Mouse (Mus musculus) c-Kit-positive CD71-negative TER-119-negative erythroid progenitor cells, embryonic 14.5 days (primary cell): ENCODE data around the gene Tubb5.

Experiments
- DNase-seq: peaks from one replicate; pipeline ENCODE4 v3.0.0-alpha.2; 2013; ENCODE audit warnings: low read depth

Tubb5 gene

DNA sequence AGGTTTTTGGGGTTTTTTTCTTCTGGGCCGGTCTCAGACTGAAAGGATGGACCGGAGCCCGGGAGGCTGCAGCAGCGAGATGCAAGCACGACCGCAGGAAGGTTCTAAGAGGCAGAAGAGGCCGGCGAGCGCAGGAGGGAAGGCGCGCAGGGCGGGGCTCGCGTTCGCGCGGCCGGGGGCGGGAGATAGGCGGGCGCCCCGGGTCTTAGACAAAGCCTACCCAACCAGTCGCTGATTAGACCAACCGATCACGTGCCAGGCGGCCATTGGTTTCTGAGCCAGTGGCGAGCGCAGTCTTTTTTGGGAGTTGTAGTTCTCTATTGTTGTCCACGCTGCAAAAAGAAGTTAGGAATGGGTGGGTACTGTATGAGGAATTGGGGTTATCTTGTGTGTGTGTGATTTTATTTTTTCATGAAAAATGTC is at the start of gene Tubb5:
Gene Tubb5, minus strand, starts transcription at position 185 of the 423 bp plus-strand sequence.
- DNase-seq: peak; percentile 95

DNA sequence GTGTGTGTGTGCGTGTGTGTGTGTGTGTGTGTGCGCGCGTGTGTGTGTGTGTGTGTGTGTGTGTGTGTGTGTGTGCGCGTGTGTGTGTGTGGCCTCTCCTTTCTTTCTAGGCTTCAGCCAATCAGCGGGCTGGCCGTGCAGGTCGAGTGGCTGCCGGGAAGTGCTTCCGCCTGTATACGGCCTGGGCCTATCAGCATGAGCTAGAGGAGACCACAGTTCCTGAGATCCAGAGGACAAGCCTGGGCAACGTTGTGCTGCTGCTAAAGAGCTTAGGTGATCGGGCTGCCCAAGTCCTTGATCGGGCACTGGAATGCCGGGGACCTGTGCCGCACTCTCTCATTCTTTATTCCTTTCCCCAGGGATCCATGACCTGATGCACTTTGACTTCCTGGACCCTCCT is 49.6 kb upstream of the Tubb5 start:
- DNase-seq: no peak

DNA sequence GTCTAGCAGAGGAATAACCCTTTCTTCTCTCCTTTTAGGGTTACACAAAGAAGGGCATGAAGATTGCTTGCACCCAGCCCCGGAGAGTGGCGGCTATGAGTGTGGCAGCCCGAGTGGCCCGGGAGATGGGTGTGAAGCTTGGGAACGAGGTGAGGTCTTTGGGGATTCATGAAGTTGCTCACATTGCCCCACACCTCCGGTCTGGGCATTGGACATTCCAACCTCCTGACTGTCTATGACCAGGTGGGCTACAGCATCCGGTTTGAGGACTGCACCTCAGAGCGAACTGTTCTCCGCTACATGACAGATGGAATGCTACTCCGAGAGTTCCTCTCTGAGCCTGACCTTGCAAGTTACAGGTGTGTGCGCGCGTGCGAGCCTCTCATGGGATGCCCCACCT is 45.7 kb upstream of the Tubb5 start:
- no peak for DNase-seq

DNA sequence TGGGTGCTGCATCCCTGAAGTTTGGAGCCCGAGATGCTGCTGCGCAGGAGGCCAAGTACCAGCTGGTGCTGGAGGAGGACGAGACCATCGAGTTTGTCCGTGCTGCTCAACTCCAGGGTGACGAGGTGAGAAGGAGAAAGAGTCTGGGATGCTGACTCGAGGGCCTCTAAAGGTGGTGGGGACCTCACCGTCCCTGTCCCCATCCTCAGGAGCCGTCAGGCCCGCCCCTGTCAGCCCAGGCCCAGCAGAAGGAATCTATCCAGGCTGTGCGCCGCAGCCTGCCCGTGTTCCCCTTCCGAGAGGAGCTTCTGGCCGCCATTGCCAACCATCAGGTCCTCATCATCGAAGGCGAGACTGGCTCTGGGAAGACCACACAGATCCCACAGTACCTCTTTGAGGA is 44.8 kb upstream of the Tubb5 start:
- no peak for DNase-seq

DNA sequence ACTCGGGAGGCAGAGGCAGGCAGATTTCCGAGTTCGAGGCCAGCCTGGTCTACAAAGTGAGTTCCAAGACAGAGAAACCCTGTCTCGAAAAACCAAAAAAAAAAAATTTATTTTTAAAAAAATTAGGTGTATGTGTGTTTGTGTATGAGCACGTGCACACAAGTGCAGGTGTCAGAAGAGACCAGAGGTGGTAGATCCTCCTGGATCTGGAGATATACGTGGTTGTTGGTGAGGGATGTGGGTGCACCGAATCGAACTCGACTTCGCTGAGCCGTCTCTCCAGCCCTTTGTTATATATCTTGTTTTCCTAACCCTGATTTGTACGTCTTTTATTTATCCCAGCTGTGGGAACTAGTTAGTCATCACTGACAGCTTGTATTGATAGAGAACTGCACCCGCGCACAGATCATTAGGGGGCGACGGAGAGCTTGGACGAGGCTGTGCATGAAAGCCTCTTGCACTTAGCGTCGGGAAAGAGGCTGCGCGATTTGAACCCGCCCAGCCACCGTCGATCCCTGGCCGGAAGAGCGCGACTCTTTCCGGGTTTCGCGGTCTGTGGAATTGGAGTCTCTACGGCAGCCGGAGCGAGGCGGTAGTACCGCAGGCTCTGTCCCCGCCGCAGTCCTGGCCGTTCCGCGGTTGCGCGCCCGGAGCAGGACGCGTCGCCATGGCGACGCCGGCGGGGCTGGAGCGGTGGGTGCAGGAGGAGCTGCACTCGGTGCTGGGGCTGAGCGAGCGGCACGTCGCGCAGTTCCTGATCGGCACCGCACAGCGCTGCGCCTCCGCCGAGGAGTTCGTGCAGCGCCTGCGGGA is 41.3 kb upstream of the Tubb5 start, which contains the start of gene Dhx16:
Gene Dhx16, plus strand, starts transcription at position 575 of the 813 bp plus-strand sequence.
- DNase-seq: peak; percentile 96

DNA sequence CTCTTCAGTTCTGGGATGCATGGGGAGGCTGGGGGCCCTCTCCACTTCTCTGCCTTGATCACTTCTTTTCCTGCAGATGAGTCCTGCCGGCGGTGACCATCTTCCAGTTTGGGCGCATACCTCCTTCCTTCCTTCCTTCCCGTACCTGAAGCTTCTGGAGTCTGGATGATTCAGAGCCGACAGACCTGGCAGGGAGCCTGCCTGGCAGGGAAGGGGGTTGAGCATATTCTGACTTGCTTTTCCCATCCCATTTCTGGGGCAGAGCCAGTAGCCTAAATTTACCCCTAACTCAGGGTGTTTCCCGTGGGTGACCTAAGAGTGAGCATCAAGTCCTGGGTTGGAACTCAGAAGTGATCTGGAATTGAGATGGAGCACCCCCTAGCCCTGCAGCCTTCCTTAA is 36.6 kb upstream of the Tubb5 start:
- no peak for DNase-seq

DNA sequence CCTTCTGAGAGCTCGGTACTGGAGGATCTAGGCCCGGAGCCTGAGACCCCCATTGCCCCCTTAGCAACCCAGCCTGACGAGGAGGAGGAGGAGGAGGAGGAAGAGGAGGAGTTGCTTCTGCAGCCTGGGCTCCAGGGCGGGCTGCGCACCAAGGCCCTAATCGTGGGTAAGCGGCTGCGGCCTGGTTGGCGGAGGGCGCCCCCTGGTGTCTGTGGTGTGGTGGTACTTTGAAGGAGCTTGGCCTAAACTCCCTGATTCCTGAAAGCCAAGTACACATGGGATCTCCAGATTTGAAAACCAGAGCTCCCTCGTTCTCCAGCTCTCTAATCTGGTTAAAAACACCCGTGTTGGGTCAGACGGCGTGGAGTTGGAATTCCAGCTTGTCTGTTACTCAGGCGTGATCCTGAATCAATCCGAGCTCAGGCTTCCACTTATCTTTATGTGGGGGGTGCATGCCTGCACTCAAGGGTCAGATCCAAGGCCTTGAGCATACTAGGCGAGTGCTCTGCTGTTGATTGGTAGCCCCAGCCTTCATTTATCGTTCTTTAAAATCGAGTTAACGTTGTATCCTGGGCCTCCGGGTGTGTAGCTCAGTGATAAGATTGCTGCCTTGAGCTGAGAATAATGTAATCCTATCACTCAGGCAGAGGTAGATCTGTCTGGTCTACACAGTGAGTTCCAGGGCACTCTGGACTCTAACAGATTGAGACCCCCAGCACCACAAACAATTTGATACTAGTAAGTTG is 35.8 kb upstream of the Tubb5 start:
- no peak for DNase-seq

DNA sequence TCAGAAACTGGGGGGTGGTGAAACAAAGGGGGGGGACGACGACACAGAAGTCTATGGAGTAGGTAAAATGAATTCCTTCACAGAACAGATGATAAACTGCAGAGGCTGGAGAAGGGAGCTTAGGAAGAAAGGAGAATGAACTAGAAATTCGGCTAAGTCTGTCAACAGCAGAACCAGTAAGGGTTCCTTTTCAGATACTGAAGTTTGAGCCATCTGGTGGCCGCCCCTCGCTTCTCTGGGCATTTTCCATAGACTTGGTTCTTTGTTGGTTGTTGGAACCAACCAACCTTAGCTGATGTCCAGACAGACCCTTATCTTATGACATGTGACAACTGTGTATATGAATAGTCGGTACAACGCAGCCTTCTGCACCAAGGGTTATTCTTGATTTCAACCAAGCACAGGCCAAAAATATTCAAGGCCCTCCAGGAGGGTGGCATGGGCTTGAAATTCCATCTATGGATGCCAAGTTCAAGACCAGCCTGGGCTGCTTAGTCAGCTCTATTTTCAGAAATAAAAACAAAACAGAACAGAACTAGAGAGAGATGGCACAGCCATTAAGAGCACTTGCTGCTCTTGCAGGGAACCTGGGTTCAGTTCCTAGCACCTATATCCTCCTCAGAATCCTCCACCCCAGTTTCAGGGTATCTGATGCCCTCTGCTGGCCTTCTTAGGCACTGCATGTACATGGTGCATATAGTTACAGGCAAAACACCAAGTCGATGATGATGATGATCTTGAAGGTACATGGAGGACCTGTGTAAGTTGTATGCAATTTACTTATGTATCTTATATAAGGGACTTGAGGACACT is 33.0 kb upstream of the Tubb5 start:
- DNase-seq: no peak

DNA sequence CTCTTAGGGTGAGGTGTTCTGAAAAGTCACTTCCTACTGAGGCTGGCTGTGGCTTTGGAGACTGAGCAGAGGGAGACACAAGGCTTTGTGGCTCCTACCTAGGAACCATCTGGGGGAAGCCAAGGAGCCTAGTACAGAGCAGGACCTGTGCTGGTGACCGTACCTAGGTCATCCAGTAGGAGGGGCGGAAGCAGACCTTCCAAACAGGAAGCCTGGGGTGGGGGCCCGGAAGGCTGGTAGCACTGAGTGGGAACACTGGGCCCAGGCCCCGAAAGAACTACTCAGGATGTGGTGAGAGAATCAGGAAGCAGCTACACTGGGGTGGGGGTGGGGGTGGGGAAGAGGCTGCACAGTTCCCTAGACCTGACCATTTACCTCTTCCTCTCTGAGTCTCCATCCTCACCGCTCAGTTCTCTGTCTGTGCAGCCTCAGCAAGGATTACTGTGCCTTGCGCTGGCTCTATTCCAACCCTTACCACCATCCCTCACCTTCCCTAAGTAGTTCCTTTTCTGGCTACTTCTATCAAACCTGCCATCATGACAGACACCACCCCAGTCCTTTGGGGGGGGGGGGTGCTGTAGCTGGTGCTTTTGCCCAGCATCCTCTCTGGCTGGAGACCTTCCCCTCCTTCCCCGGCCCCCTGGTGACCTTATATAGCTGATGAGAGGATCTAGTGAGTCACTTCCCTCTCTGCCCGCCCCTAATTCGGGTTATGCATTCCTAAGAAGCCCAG is 32.2 kb upstream of the Tubb5 start:
- peak; percentile 83 for DNase-seq

DNA sequence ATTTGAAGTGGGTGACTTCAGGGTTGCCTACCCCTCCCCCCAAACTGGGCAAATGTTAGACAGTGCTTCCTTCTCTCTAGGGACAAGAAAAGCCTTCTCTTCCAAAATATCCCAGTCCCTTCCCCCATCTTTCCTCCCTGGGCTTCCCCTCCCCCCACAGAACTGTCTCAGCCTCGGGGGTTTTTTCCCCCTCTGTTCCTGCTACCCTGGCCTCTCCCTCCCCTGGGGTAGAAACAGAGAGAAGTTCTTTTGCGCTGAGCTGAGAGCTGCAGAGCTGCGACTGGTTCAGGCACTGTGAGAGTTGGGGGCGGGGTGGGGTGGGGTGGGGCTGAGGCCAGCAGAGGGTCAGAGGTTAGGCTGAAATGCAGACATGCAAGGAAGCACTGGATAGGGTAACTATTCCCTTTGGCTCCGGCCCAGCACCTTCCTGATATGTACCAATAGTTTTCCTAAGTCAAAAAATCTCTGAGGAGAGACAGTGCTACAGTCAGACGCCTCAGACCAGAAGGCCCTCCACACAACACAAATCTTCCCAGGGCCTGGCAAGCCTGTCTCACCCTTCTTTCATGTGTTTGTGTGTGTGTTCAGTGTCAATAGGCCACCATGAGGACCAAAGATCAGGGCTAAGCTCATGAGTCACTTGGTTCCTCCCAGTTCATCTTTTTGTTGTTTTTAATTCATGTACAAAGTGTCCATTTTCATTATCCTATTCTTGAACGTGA is 31.4 kb upstream of the Tubb5 start:
- no peak for DNase-seq

DNA sequence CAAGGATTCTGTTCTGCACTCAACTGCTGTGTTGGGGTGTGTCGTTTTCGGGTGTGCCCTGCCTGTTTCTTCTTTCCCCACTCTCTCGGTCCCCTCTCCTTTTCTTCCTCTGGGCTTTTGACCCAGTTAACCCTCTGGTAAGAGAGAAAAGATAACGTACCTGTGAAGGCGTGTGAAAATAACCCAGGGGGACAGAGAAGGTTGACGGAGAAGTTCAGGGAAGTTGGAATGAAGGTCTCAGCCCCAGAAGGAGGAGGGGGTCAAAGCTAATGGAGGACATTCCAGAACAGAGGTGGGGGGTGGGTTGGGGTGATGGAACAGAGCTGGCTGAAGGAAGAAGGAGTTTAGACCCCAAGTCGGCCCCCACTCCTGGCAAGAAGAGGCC is 30.8 kb upstream of the Tubb5 start:
- no peak for DNase-seq

DNA sequence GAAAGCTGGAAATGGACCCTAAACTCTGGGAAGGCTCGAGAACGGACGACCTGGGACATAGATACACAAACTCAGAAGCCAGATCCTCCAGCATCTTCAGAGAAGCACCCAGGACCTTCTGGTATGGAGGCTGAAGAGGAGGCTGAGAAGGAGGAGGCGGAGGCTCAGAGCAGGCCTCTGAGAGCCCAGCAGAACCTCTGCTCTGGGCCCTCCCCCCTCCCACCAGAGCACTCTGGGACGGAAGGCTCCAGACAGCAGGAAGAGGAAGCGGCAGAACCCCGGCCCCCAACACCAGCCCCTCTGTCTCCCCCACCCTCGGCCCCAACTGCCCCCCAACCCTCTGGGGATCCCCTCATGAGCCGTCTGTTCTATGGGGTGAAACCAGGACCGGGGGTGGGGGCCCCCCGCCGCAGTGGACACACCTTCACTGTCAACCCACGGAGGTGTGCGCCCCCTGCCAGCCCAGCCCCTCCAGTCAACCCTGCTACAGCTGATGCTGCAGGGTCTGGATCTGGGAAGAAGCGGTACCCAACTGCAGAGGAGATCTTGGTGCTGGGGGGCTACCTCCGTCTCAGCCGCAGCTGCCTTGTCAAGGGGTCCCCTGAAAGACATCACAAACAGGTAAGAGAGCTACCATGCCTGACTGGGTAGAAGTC is 30.2 kb upstream of the Tubb5 start:
- DNase-seq: no peak

DNA sequence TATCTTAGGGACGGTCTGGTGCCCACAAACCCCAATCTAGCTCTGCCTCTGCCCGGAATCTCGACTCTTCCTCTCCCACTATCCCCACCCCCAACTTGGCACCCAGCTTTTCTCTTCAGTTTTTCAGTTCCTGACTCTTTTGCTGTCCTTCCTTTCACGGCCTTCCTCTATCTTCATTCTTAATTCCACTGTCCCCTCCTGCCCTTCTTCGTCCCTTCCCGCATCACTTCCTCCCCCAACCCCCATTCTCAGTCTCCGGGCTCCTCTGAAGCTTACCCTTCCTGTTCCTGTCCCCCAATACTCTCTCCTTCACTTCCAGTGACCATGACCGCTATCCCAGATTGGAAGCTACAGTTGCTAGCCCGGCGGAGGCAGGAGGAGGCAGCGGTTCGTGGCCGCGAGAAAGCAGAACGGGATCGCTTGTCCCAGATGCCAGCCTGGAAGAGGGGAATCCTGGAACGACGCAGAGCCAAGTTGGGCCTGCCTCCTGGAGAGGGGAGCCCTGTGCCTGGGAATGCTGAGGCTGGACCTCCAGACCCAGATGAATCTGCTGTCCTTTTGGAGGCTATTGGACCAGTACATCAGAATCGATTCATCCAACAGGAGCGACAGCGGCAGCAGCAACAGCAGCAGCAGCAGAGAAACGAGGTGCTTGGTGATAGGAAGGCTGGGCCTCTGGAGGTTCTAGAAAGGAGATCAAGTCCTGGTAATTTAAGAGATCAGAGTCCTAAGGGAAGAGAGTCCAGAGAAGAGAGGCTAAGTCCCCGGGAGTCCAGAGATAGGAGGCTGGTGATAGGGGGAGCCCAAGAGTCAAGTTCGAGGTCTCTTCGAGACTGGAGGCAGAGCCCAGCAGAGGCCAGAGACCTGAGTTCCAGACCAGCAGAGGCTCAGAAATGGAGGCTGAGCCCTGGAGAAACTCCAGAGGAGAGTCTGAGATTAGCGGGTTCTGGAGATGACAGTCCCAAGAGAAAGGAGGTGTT is 29.1 kb upstream of the Tubb5 start:
- DNase-seq: no peak

DNA sequence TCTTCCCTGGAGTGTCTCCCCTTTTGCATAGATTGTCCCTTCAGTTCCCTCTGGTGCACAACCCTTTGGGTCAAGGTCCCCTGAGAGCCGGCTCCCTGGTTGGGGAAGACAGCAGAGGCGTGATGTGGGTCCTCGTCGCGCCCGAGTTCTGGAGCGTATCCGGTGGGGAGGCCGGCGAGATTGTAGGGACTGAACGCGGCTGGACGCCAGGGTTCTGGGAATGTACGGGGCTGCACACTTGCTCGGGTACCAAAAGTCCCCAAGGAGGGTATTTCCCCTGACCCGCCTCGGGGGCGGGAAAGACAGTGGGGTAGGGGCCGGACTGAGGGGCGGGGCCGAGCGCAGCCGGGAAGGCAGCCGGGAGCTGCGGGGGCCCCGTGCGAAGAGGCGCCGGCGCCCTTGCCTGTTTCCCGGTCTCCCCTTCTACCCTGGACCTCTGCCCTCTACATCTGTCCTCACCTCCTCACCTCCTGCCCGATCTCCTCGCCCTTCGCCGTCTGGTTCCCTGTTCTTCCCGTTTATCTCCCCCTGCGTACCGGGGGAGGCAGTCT is 28.2 kb upstream of the Tubb5 start:
- DNase-seq: no peak

DNA sequence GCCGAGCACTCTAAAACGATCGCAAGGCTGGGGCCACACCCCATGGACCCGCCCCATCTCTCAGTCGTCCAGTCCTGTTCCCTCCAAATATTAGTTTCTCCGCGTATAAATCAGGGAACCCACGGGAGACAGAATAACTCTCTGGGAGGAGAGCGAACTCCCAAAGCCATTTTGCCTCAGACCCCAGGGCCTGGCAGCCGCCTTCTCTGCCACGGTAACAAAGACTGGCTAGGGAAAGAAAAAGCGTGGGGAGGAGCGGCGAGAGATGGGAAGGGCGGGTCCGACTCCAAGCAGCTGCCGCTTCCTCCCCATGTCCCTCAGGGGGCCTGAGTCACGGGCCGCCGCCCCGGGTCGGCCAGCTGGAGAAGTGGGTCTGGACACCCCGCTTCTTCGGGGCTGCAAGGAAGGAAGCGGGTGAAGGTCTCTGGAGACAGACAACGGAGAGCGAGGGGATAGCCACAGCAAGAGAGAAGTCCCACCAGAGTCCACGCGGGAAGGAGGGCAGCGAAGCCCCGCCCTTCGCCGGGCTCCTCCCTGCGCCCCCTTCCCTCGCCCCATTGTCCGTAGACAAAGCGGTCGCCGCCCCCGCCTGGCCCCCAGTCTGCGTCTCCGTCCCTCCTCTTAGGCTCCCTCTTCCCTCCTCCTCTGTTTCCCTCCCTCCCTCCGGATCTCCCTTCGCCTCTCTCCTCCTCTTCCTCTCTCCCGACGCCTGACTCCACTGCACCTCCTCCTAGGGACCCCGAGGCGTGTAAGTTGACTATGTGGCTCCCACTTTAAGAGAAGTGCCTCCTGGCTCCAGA is 27.6 kb upstream of the Tubb5 start, which contains the start of gene Ppp1r18:
Gene Ppp1r18, plus strand, starts transcription at position 113 of the 800 bp plus-strand sequence.
- DNase-seq: peak; percentile 54

DNA sequence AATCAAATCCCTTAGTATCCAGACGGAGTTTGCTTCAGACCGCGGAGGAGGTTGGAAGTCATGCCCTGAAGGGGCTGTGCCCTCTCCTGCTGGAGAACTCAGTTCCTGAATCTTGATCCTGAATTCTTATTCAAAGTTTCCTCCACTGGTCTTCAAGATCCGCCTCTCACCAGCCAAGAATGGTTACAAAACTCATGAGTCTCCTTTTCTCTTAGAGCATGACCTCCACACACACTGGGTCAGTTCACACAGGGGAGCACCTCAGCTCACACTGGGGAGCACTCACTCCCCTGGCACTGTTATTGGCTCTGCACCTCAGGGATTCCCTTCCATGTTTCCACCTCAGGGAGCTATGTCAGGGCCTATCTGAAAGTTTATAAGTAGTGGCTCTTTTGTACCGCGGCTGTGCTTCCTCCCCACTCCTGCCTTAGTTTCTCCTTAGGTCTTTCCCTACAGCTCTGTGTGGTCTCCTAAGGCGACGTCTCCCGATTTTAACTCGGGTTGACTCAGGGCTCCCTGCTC is 26.8 kb upstream of the Tubb5 start:
- DNase-seq: no peak

DNA sequence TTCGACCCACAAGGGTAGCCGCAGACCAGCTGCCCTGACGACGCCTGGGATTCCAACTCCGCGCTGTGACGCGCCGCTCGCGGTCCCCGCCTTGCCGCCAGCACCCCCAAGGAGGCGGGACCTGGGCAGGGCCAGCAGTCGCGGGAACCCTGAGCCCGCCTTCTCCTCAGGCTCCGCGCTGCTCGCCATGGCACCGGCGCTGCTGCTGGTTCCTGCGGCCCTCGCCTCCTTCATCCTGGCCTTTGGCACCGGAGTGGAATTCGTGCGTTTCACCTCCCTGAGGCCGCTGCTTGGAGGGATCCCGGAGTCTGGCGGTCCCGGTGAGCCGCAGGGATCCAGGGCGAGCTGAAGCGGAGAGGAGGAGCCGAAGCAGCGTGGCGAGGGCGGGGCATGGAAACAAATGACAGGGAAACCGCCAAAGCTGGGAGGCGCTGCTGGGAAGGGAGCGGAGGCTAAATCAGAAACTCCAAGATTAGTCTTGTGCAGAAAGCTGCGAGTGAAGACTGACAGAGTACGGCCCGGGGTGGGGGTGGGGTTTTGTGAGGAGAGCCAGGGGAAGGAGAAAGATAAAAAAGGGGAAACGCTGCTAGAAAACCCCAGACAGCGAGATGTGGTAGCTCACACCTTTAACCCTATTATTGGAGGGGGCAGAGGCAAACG is 23.2 kb upstream of the Tubb5 start, which contains the start of gene Nrm:
Gene Nrm, plus strand, starts transcription at position 121 of the 660 bp plus-strand sequence.
- peak; percentile 79 for DNase-seq
